Mouse (Mus musculus): ENCODE measurements at regions not wholly inside any gene's neighbourhood (a gene's known extent, or its start where the extent isn't known, plus 50 kb on each side); places are given as distances from the start of the nearest gene placed in this dataset.
A peak's percentile ranks its signal among the peaks of the same experiment; 100 is the strongest.

DNA sequence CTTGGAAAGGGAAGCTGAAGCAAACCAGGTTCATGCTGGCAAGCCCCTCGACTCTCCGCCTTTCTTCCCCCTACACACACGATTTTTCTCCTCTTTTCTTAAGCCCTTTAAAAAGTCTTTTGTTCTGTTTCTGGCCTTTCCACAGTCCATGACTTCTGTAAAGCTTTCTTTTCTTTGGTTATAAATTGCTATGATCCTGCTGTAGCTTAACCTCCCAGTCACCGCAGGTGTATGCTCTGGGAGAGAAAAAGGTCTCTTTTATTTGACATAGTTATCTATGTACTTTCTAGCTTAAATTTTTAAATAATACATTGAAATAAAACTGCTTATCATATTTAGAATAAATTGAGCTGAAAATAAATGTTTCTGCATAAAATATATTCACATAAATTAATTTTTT, 813.0 kb downstream of the Slitrk6 start:
- no peak overlapping the region for H3K4me3 ChIP-seq
- 0 out of 2 replicates have a peak, but pooled peaks have one; percentile 33 for ATAC-seq

DNA sequence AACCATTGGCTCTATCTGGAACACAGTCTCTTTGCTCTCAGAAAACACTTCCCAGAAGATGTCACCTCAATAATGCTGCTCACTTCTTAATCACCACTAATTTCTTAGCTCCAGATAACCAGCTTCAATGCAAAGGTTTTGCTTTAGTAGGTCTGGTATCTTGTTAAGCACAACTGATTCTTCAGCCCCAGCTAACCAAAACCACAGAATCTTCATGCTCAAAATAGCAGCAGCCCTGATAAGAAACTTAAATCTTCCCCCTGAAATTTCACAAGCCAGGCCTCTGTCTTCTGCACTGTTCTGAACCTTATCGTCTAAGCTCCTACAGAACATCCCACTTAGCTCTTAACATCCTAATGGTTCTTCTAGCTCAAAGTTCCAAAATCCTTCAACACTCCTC, 813.8 kb downstream of the Slitrk6 start:
- Histone ChIP-seq H3K36me3 (ENCODE audit: poor library complexity, severe bottlenecking) (no peaks in the 10 kb centered on the region), H3K4me2 (no peak overlapping the region), H3K4me1 (no peaks in the 10 kb centered on the region), H3K9me3 (replicated peaks) (no peaks in the 10 kb centered on the region), H3K9ac (no peak overlapping the region), H3K27me3 (no peaks in the 10 kb centered on the region), H3K4me3 (no peak overlapping the region), H3K27ac (no peak overlapping the region)
- no peak for ATAC-seq
- 91% methylated on average over 1 of the region's 1 CpGs for WGBS

More for the DNA sequence above, 813.0 kb downstream of the Slitrk6 start:
- Histone ChIP-seq H3K9ac (no peak overlapping the region), H3K9me3 (replicated peaks) (no peaks in the 10 kb centered on the region), H3K27me3 (no peaks in the 10 kb centered on the region), H3K36me3 (ENCODE audit: poor library complexity, severe bottlenecking) (no peaks in the 10 kb centered on the region), H3K27ac (no peak overlapping the region), H3K4me2 (no peak overlapping the region), H3K4me1 (no peaks in the 10 kb centered on the region)
- 62% methylated on average over 4 of the region's 4 CpGs for WGBS

DNA sequence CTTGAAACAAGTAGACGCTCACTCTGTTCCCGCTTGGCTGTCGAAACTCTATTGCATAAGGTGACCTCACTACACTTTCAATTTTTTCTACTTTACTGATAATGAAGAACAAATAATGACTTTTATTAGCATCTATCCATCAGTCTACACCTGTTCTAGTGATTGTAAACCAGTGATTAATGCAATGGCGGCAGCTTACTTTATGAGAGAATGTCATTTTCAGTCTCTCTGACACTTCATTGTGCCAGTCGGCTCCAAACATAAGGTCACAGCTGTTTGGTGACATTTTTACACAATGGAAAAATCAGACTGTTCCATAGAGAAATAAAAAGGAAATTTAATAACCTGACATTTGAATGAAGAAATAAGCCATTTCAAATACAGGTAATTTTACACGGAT, 817.5 kb downstream of the Slitrk6 start:
- 91% methylated on average over 6 of the region's 6 CpGs for WGBS
- ATAC-seq: no peak
- H3K9ac ChIP-seq: no peak overlapping the region
- H3K4me3 ChIP-seq: no peak overlapping the region
- H3K27me3 ChIP-seq: no peaks in the 10 kb centered on the region
- no peak overlapping the region for H3K27ac ChIP-seq
- no peak overlapping the region for H3K4me2 ChIP-seq
- H3K9me3 ChIP-seq (replicated peaks): no peaks in the 10 kb centered on the region
- no peaks in the 10 kb centered on the region for H3K36me3 ChIP-seq (ENCODE audit: poor library complexity, severe bottlenecking)
- no peaks in the 10 kb centered on the region for H3K4me1 ChIP-seq

DNA sequence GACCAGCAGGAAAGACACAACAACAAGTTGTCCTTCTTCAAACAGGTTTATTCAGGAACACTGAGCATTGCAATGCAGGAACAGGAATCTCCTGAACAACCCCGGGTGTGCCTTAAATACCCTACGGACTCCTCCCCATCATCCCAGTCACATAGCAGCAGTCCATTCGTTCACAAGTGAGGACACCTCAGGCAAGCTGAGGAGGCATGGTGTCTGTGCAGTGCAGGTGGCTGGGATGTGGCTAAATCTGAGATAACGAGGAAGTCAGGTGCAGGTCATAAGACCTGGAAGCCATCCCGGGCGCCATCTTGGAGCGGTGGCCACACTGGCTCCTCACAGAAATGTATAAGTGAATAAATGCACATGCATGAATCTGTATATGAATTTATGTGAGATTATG, 826.0 kb downstream of the Slitrk6 start:
- WGBS: 94% methylated on average over 7 of the region's 7 CpGs
- no peaks in the 10 kb centered on the region for H3K27me3 ChIP-seq
- no peak for ATAC-seq
- H3K4me1 ChIP-seq: no peaks in the 10 kb centered on the region
- H3K9me3 ChIP-seq (replicated peaks): no peaks in the 10 kb centered on the region
- no peaks in the 10 kb centered on the region for H3K36me3 ChIP-seq (ENCODE audit: poor library complexity, severe bottlenecking)
- H3K9ac ChIP-seq: no peak overlapping the region
- no peak overlapping the region for H3K27ac ChIP-seq
- no peak overlapping the region for H3K4me3 ChIP-seq
- no peak overlapping the region for H3K4me2 ChIP-seq

DNA sequence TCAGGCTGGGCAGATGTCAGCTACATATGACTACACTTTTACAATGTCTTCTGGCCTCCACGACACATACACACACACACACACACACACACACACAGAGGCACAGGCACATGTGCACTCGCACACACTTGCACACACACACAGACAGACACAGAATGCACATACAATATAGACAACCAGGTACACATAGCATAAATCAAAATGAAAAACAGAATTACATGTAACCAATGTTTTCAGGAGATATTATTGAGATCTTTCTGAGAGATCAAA, 863.1 kb downstream of the Slitrk6 start:
- H3K9me3 ChIP-seq (replicated peaks): no peaks in the 10 kb centered on the region
- ATAC-seq: peak; percentile 21; the same call in 1 of the 2 replicates
- no peaks in the 10 kb centered on the region for H3K36me3 ChIP-seq (ENCODE audit: poor library complexity, severe bottlenecking)
- no peaks in the 10 kb centered on the region for H3K27me3 ChIP-seq
- 90% methylated on average over 2 of the region's 2 CpGs for WGBS
- H3K4me3 ChIP-seq: no peak overlapping the region
- no peak overlapping the region for H3K4me2 ChIP-seq
- no peak overlapping the region for H3K9ac ChIP-seq
- H3K4me1 ChIP-seq: no peaks in the 10 kb centered on the region
- H3K27ac ChIP-seq: no peak overlapping the region

DNA sequence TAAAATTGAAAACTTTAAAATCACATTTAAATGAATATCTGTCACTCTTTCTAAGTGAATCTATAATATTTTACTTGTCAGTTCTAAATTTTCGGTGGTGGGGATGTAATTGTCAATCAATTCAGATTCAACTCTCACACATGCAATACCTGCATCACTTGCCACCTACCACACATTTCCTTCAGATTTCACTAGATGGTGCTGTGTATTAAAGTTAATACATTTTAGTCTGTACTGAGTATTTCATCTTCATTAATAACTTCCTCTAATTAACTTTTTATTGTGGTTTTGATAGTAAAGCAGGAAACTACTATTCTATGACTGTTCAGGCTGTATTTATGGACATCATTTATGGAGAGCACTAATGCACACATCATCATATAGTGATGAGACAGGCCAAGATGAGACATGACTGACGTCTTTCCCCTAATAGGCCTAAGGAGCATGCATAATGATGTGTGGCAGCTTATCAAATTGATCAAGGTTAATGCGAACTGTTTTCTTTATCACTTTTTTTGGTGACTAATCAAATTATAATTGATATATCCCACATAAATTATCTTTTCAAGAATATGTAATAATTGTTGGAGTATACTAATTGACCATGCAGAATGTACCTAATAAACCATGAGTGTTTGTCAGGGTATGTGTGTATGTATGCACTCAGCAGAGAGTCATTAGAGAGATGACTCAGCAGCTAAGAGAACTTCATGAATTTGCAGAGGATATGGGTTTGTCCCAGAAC, 863.6 kb downstream of the Slitrk6 start:
- WGBS: 79% methylated on average over 3 of the region's 3 CpGs
- Histone ChIP-seq H3K9me3 (replicated peaks) (no peaks in the 10 kb centered on the region), H3K27me3 (no peaks in the 10 kb centered on the region), H3K4me1 (no peaks in the 10 kb centered on the region), H3K4me3 (no peak overlapping the region), H3K4me2 (no peak overlapping the region), H3K9ac (no peak overlapping the region), H3K36me3 (ENCODE audit: poor library complexity, severe bottlenecking) (no peaks in the 10 kb centered on the region), H3K27ac (no peak overlapping the region)
- peak; percentile 78 for ATAC-seq

DNA sequence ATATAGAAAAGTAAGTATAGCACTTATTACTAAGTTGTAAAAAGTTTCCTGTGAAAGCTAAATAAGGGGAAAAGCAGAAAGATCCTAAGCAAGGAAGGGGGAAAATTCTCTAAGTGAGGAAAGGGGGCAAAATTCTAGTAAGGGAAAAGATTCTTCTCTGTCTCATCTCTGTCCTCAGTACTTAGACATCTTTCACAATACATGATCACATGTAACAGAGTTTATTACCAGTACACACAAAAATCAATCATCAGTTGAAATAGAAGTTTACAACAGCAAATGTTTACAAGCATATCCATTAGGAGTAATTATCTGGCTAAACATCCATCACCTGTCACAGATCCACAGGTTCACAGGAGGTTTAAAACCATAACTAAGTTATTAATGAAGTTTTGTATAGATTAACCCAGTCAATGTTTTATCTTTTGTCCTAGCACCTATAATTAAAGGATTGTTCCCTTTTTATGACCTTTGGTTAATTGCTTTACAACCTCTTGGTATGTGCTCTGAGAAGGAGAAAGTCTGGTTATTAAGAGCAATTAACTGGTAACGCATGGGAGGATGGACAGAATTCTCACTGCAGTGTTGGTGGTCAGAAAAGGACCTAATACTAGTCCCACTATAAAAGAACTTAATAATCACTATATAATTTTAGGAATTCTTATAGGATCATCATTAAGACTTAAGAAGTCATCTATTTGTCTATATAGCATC, 877.8 kb downstream of the Slitrk6 start:
- H3K36me3 ChIP-seq (ENCODE audit: poor library complexity, severe bottlenecking): no peaks in the 10 kb centered on the region
- no peak for ATAC-seq
- H3K4me1 ChIP-seq: no peaks in the 10 kb centered on the region
- H3K27ac ChIP-seq: no peak overlapping the region
- H3K27me3 ChIP-seq: no peaks in the 10 kb centered on the region
- 59% methylated on average over 1 of the region's 1 CpGs for WGBS
- H3K4me3 ChIP-seq: no peak overlapping the region
- no peaks in the 10 kb centered on the region for H3K9me3 ChIP-seq (replicated peaks)
- no peak overlapping the region for H3K4me2 ChIP-seq
- no peak overlapping the region for H3K9ac ChIP-seq

DNA sequence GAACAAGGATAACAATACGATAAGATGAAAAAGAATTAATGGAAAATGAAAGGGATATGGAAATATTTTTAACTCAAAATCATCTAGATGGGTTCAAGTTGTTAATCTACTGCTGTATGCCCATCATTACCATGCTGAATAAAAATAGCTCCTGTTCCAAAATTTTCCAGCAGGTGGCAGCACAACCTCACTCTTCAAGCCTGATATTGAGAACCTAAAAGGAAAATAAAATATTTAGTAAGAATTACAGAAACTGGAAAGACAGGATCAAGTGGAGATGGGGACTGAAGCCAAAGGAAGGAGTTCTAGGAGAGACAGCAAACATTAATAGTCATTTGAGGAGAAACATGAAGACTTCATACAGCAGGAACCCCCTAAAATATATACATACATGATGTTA, 880.7 kb downstream of the Slitrk6 start:
- peak; percentile 80; the same call in 1 of the 2 replicates for ATAC-seq
- Histone ChIP-seq H3K9me3 (replicated peaks) (no peaks in the 10 kb centered on the region), H3K27me3 (no peaks in the 10 kb centered on the region), H3K4me3 (no peak overlapping the region), H3K36me3 (ENCODE audit: poor library complexity, severe bottlenecking) (no peaks in the 10 kb centered on the region), H3K9ac (no peak overlapping the region), H3K4me2 (no peak overlapping the region), H3K4me1 (no peaks in the 10 kb centered on the region), H3K27ac (no peak overlapping the region)
- 5% methylated on average over 1 of the region's 1 CpGs for WGBS

DNA sequence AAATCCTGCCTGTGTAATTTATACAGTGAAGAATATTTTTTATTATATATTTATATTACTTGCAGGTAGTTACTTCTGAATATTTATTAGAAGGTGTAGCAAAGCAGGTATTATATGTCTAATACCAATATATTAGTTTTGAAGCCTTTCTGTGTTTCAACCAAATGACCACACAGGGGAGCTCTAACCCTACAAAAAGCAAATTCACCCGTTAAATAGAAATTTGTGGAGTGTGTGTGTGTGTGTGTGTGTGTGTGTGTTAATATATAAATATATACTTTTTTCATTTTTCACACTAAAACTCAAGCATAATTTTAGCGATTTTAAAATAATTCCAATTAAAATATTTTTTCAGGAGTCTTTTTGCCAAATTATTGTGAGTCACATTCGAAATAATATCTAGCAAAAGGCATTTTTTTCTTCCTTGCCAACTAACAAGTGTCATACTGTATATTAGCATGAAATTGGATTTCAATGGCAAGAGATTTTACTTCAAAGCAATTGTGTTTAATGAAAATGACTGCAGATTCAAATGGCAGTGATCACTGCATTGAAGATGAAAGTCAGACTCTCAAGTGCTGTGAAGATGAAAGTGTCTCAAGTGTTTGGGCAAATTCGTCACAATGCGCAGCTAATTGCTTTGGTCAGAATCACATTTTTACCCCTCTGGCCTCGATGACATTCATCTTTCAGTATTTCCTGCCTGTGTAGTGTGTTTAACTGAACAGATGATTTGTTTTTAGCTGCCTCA, 914.4 kb downstream of the Slitrk6 start:
- no peak overlapping the region for H3K27ac ChIP-seq
- H3K4me1 ChIP-seq: no peaks in the 10 kb centered on the region
- no peaks in the 10 kb centered on the region for H3K9me3 ChIP-seq (replicated peaks)
- no peak overlapping the region for H3K9ac ChIP-seq
- H3K4me3 ChIP-seq: no peak overlapping the region
- no peaks in the 10 kb centered on the region for H3K36me3 ChIP-seq (ENCODE audit: poor library complexity, severe bottlenecking)
- WGBS: 45% methylated on average over 6 of the region's 6 CpGs
- H3K4me2 ChIP-seq: no peak overlapping the region
- ATAC-seq: peak; percentile 80; the same call in 1 of the 2 replicates
- no peaks in the 10 kb centered on the region for H3K27me3 ChIP-seq

DNA sequence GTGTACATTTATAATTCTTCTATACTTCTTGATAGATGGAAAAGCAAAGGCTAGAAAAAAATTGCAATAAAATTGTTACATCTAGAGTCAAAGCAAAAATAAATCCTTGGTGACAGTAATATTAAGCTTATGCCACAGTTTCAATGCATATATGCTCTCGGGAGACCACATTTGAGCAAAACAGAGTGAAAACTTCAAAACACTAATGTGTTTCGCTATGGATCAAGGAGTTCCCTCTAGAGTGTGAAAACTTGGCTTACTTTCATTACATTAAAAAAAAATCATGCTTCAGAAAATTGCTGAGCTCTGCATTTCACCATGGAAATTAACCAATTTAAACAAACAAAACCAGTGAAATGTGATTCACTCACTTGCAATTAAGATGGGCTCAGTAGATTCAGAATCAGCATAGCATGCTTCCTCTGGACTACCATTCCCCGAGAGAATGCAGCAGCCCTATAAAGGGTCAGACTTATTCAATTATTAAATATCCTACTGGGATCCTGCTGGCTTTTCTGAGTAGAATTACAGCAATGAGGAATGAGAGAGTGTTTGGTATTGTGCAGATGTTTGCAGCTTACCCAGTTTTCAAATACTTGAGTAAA, 888.7 kb upstream of the Slitrk1 start:
- H3K27ac ChIP-seq: no peak overlapping the region
- no peaks in the 10 kb centered on the region for H3K27me3 ChIP-seq
- H3K4me3 ChIP-seq: no peak overlapping the region
- H3K9ac ChIP-seq: no peak overlapping the region
- H3K9me3 ChIP-seq (replicated peaks): no peaks in the 10 kb centered on the region
- ATAC-seq: no peak
- 54% methylated on average over 3 of the region's 3 CpGs for WGBS
- H3K4me1 ChIP-seq: no peaks in the 10 kb centered on the region
- no peak overlapping the region for H3K4me2 ChIP-seq
- H3K36me3 ChIP-seq (ENCODE audit: poor library complexity, severe bottlenecking): no peaks in the 10 kb centered on the region

DNA sequence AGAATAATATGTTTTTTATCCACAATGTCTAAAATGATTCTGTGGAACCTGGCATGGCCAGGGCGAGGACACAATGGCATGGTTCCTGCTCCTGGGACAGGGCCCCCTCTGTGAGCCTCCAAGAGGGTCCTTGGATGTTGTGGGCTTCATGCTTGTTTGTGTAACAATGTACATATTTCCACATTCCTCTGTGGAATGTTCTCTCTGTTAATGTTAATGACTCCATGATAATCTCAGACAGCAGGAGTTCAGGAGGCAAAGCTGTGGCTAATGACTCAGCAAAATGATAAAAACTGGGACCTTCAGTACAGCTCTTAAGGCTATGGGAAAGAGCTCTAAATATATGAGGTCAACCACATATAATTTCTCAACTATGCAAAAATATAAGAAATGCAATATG, 858.3 kb upstream of the Slitrk1 start:
- Histone ChIP-seq H3K36me3 (ENCODE audit: poor library complexity, severe bottlenecking) (no peaks in the 10 kb centered on the region), H3K27ac (no peak overlapping the region), H3K9me3 (replicated peaks) (no peaks in the 10 kb centered on the region), H3K27me3 (no peaks in the 10 kb centered on the region), H3K4me1 (no peaks in the 10 kb centered on the region), H3K9ac (no peak overlapping the region), H3K4me3 (no peak overlapping the region), H3K4me2 (no peak overlapping the region)
- no peak for ATAC-seq
- WGBS: 73% methylated on average over 1 of the region's 1 CpGs

DNA sequence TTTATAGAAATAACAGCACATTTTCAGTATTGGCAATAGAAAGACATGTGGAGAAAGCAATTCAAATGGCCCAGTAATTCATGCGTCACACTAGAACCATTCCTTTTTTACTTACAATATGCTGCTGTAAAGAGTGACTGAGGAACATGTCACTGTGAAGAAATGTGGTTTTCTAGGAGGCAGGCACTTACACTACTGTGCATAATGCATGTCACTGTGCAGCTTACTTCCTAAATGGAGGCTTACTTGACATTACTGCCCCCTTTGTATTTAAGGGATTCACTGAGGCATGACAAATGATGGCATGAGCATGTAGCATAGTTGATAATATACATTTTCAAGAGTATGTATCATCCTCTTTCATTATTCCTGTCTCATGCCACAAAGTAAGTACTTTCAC, 846.9 kb upstream of the Slitrk1 start:
- Histone ChIP-seq H3K4me2 (no peak overlapping the region), H3K9me3 (replicated peaks) (no peaks in the 10 kb centered on the region), H3K4me1 (no peaks in the 10 kb centered on the region), H3K27ac (no peak overlapping the region), H3K36me3 (ENCODE audit: poor library complexity, severe bottlenecking) (no peaks in the 10 kb centered on the region), H3K9ac (no peak overlapping the region), H3K27me3 (no peaks in the 10 kb centered on the region), H3K4me3 (no peak overlapping the region)
- peak; percentile 58; the same call in 1 of the 2 replicates for ATAC-seq
- 56% methylated on average over 1 of the region's 1 CpGs for WGBS

Data from forebrain, embryonic 13.5 days (tissue).